Mouse (Mus musculus) cerebellum, postnatal 14 days (tissue): Measurements from ENCODE around the gene Ache.

Source experiments
- DNase-seq, 2 experiments: peaks; one replicate each; pipeline ENCODE4 v3.0.0; 2021; ENCODE audit warnings: mixed read lengths in 2 of 2

The Ache gene

GRCm38 (mm10) chr5:137337190-137337589 lies 49.9 kb downstream of the Ache start:
- no peak for DNase-seq

GRCm38 (mm10) chr5:137338256-137338655 lies 50.9 kb downstream of the Ache start:
- DNase-seq: peak; percentile 92 to 95

GRCm38 (mm10) chr5:137338663-137339289 lies 51.5 kb downstream of the Ache start:
- peak; percentile 70 to 73 for DNase-seq

- DNase-seq: peak; percentile 51 to 64
These were observed 52.1 kb downstream of the Ache start for GRCm38 (mm10) chr5:137339290-137339979.

- DNase-seq: no peak
These were observed 52.9 kb downstream of the Ache start for GRCm38 (mm10) chr5:137340222-137340621.

GRCm38 (mm10) chr5:137342407-137343012 lies 55.2 kb downstream of the Ache start:
- DNase-seq: no peak

GRCm38 (mm10) chr5:137343412-137343811 lies 56.1 kb downstream of the Ache start:
- no peak for DNase-seq

GRCm38 (mm10) chr5:137343869-137344268 lies 56.5 kb downstream of the Ache start:
- DNase-seq: no peak
